Mouse (Mus musculus) adrenal gland (tissue): Measurements from ENCODE around the gene Atg14.

Experiments
- intact Hi-C: fragments of 180-260 bp; cut with DNase I; formaldehyde crosslinking; loops from one replicate; pipeline ENCODE4 v1.15.1; 2025

The Atg14 gene

GRCm38 (mm10) chr14:47510244-47510643 lies 60.2 kb downstream of the Atg14 start:
- intact Hi-C loops, result no loop called here

- intact Hi-C loops, result no loop called here
Observed at GRCm38 (mm10) chr14:47508035-47508434, 62.4 kb downstream of the Atg14 start.

GRCm38 (mm10) chr14:47506676-47507075 lies 63.8 kb downstream of the Atg14 start:
- intact Hi-C loops, result no loop called here

- intact Hi-C loops, result no loop called here
Observed at GRCm38 (mm10) chr14:47504036-47504435, 66.4 kb downstream of the Atg14 start.

GRCm38 (mm10) chr14:47498632-47499031 lies 71.8 kb downstream of the Atg14 start:
- intact Hi-C loops, result no loop called here

GRCm38 (mm10) chr14:47497166-47497565 lies 73.3 kb downstream of the Atg14 start:
- intact Hi-C loops, result no loop called here

GRCm38 (mm10) chr14:47495951-47496350 lies 74.5 kb downstream of the Atg14 start:
- intact Hi-C loops, result no loop called here

- intact Hi-C loops, result no loop called here
Observed at GRCm38 (mm10) chr14:47493592-47494361, 76.7 kb downstream of the Atg14 start.
